Mouse (Mus musculus) heart, postnatal 0 days (tissue): ENCODE measurements around the gene Ehbp1l1. TPM values are rescaled to one million over a fixed set of nuclear protein-coding genes. Genes with fewer than 3 reads are reported as not detected.
A peak's percentile ranks its signal among the peaks of the same experiment; 100 is the strongest.

Source experiments
- ATAC-seq: fragments of 200-750 bp; cut with Nextera tagmentation; 2 replicates; pipeline ENCODE4 v1.8.0; 2017; ENCODE audit warnings: low read depth, moderate number of reproducible peaks, moderate library complexity; ENCODE audit not compliant: insufficient read depth
- DNase-seq: peaks from one replicate; pipeline ENCODE4 v3.0.0-alpha.2; 2016; ENCODE audit warnings: low spot score
- H3K27ac ChIP-seq: fragments of 300-500 bp; sonication (generic); 2 replicates; pipeline ENCODE4 v1.5.1; 2014; ENCODE audit warnings: low read depth, mild to moderate bottlenecking
- H3K27me3 ChIP-seq: fragments of 300-500 bp; sonication (generic); 2 replicates; pipeline ENCODE4 v1.6.1; 2014; ENCODE audit warnings: low read length, mixed read lengths; ENCODE audit not compliant: control insufficient read depth, insufficient read depth
- H3K36me3 ChIP-seq: fragments of 300-500 bp; sonication (generic); replicated peaks from 2 replicates; pipeline ENCODE4 v1.6.1; 2014; ENCODE audit warnings: low read length, mixed read lengths; ENCODE audit not compliant: control insufficient read depth, insufficient read depth
- H3K4me1 ChIP-seq: fragments of 300-500 bp; sonication (generic); 2 replicates; pipeline ENCODE4 v1.6.1; 2014; ENCODE audit warnings: antibody characterized with exemption; ENCODE audit not compliant: control insufficient read depth, insufficient read depth
- H3K4me2 ChIP-seq: fragments of 300-500 bp; sonication (generic); 2 replicates; pipeline ENCODE4 v1.6.1; 2014; ENCODE audit warnings: low read depth, mild to moderate bottlenecking, low read length, moderate library complexity
- H3K4me3 ChIP-seq: fragments of 300-500 bp; sonication (generic); 2 replicates; pipeline ENCODE4 v1.5.1; 2014; ENCODE audit warnings: low read depth, low read length
- H3K9ac ChIP-seq: fragments of 300-500 bp; sonication (generic); replicated peaks from 2 replicates; pipeline ENCODE4 v1.6.1; 2014; ENCODE audit warnings: low read depth, low read length, mixed read lengths
- H3K9me3 ChIP-seq: fragments of 300-500 bp; sonication (generic); replicated peaks from 2 replicates; pipeline ENCODE4 v1.6.1; 2016; ENCODE audit warnings: low read length; ENCODE audit not compliant: control insufficient read depth
- CTCF ChIP-seq: IDR thresholded peaks from 2 replicates; pipeline ENCODE4 v1.5.1; 2016; ENCODE audit warnings: antibody characterized with exemption, control low read depth, low read depth
- EP300 ChIP-seq: IDR thresholded peaks from 2 replicates; pipeline ENCODE4 v1.6.1; 2016; ENCODE audit warnings: antibody characterized with exemption, low read depth
- WGBS: fragments of 180-500 bp; shearing (Covaris S2); extraction: QIAGEN DNeasy Blood & Tissue Kit; methylation state at CpG from one replicate; pipeline ENCODE4 v1.1.7; 2014; 5-methylcytosine and 5-hydroxymethylcytosine counted together
- polyA plus RNA-seq: library from polyadenylated mRNA; unstranded; fragments of >200 nt; fragmentation: Nextera tagmentation; extraction: Ambion mirVana; gene quantifications from 2 replicates; pipeline ENCODE4 v1.2.1, GENCODE M21; 2015
- total RNA-seq: library from RNA; depleted of rRNA; stranded (reverse); fragments of >200 nt; gene quantifications from 2 replicates; pipeline ENCODE4 v1.2.3, GENCODE M21; 2014; ENCODE audit warnings: low replicate concordance

Gene Ehbp1l1
- total and polyA plus RNA-seq, 2 experiments from 2014 or later, result 111 to 113 TPM

DNA sequence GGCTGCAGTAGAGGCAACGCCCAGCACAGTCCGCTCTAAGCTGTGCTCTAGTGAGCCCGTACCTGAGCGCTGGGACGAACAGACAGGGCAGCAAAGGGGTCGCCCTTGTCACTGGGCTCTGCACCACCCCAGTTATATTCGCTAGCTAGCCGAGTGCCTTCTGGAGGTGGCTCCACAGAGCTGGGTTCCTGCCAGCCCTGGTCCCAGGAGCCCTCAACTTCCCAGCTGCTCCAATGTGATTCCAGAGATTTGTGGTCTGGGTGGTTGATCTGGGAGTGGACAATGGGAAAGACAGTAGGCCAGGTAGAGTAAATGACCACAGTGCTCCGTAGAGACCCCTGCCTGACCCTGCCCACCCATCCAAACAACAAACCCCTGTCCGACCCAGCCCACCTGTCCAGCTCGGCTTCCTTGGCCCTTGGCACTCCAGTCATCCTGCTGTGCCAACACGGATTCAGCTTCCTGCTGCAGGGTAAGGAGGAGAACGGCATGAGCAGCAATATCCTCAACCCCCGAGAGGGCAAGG, 32.8 kb upstream of the Ehbp1l1 start:
- Histone ChIP-seq H3K4me1 (no peaks in the 10 kb centered on the region; the same call in 1 of the 2 replicates), H3K9ac (no peak overlapping the region), H3K4me2 (no peak overlapping the region), H3K9me3 (no peaks in the 10 kb centered on the region), H3K4me3 (no peak overlapping the region), H3K27ac (no peak overlapping the region), H3K36me3 (peaks cover 66% of the 10 kb centered on the region), H3K27me3 (peaks cover 16% of the 10 kb centered on the region; the same call in 1 of the 2 replicates)
- no peak for TF ChIP-seq EP300
- TF ChIP-seq CTCF, result no peak
- WGBS, result 88% methylated on average over 14 of the region's 14 CpGs
- ATAC-seq (no peak), DNase-seq (no peak)

DNA sequence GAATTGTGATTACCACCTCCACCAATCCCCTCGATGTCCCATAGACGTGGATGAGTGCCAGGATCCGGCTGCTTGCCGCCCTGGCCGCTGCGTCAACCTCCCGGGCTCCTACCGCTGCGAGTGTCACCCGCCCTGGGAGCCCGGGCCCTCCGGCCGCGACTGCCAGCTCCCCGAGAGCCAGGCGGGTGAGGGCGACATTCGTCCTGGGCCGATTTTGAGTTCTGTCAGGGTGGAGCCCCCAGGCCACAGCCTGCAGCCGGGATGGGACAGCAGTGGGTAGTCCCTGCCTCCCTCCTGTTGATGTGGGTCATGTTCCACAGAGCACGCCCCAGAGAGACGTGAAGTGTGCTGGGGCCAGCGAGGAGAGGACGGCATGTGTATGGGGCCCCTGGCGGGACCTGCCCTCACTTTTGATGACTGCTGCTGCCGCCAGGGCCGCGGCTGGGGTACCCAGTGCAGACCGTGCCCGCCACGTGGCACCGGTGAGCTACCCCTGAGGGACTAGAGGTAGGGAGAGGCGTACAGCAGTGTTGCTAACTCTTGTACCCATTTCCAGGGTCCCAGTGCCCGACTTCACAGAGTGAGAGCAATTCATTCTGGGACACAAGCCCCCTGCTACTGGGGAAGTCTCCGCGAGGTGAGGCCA, 31.0 kb upstream of the Ehbp1l1 start:
- no peaks in the 10 kb centered on the region for H3K9me3 ChIP-seq
- peak; percentile 36 for ATAC-seq

DNA sequence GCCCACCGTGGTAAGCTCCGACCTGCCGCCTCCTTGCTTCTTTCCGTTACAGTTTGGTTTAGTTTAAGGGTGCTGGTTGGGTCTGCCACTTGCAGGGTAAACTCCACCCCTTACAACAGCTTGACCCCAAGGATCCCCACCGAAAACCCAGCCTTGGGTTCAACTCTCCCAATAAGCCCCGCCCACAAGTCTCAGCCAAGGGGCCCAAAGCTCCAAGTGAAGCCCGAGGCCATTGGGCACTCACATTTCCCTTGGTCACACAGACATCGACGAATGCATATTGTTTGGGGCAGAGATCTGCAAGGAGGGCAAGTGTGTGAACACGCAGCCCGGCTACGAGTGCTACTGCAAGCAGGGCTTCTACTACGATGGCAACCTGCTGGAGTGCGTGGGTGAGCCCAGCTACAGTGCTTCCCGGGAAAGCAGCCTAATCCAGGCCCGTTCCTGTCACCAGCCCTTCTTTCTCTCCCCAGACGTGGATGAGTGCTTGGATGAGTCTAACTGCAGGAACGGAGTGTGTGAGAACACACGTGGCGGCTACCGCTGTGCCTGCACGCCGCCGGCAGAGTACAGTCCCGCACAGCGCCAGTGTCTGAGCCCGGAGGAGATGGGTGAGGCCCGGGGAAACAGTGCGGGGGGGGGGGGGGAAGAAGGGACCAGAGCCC, 30.3 kb upstream of the Ehbp1l1 start:
- Histone ChIP-seq H3K9me3 (no peaks in the 10 kb centered on the region), H3K4me1 (no peaks in the 10 kb centered on the region; the same call in 1 of the 2 replicates), H3K4me2 (peak overlapping the region; percentile 48), H3K27ac (no peak overlapping the region), H3K36me3 (peaks cover 44% of the 10 kb centered on the region), H3K9ac (0 out of 2 replicates have a peak overlapping the region, but pooled peaks have one; percentile 5), H3K27me3 (peaks cover 16% of the 10 kb centered on the region; the same call in 1 of the 2 replicates), H3K4me3 (peak overlapping the region; percentile 14; the same call in 1 of the 2 replicates)
- ATAC-seq (peak; percentile 65), DNase-seq (no peak)
- WGBS, result 22% methylated on average over 28 of the region's 29 CpGs
- TF ChIP-seq CTCF (no peak), EP300 (no peak)

More for the DNA sequence above, 31.0 kb upstream of the Ehbp1l1 start:
- H3K27ac ChIP-seq, result no peak overlapping the region
- 0 out of 2 replicates have a peak overlapping the region, but pooled peaks have one; percentile 5 for H3K9ac ChIP-seq
- TF ChIP-seq CTCF (no peak), EP300 (no peak)
- peaks cover 16% of the 10 kb centered on the region; the same call in 1 of the 2 replicates for H3K27me3 ChIP-seq
- H3K4me1 ChIP-seq, result no peaks in the 10 kb centered on the region; the same call in 1 of the 2 replicates
- H3K4me3 ChIP-seq, result peak overlapping the region; percentile 14; the same call in 1 of the 2 replicates
- H3K36me3 ChIP-seq, result peaks cover 50% of the 10 kb centered on the region
- 20% methylated on average over 36 of the region's 36 CpGs for WGBS
- no peak for DNase-seq
- H3K4me2 ChIP-seq, result peak overlapping the region; percentile 48

GRCm38 (mm10) chr19:5751742-5752141, 25.6 kb upstream of the Ehbp1l1 start:
- H3K4me1 ChIP-seq, result no peaks in the 10 kb centered on the region; the same call in 1 of the 2 replicates
- H3K4me2 ChIP-seq, result no peak overlapping the region
- no peak overlapping the region for H3K9ac ChIP-seq
- H3K27ac ChIP-seq, result no peak overlapping the region
- H3K36me3 ChIP-seq, result 0 out of 2 replicates have a peak, but pooled peaks cover 6% of the 10 kb centered on the region
- 0 out of 2 replicates have a peak, but pooled peaks have one; percentile 25 for ATAC-seq
- no peaks in the 10 kb centered on the region for H3K9me3 ChIP-seq
- H3K4me3 ChIP-seq, result no peak overlapping the region
- DNase-seq, result no peak
- WGBS, result 25% methylated on average over 20 of the region's 20 CpGs
- H3K27me3 ChIP-seq, result peaks cover 21% of the 10 kb centered on the region; the same call in 1 of the 2 replicates
- TF ChIP-seq EP300, result no peak
- no peak for TF ChIP-seq CTCF

- Histone ChIP-seq H3K27me3 (peaks cover 17% of the 10 kb centered on the region; the same call in 1 of the 2 replicates), H3K4me3 (no peak overlapping the region), H3K4me2 (no peak overlapping the region), H3K36me3 (0 out of 2 replicates have a peak, but pooled peaks cover 6% of the 10 kb centered on the region), H3K27ac (no peak overlapping the region), H3K9me3 (no peaks in the 10 kb centered on the region), H3K4me1 (no peaks in the 10 kb centered on the region; the same call in 1 of the 2 replicates), H3K9ac (no peak overlapping the region)
- ATAC-seq, result no peak
- TF ChIP-seq EP300, result no peak
- TF ChIP-seq CTCF, result no peak
- WGBS, result 32% methylated on average over 22 of the region's 22 CpGs
- DNase-seq, result no peak
These were observed 24.8 kb upstream of the Ehbp1l1 start for GRCm38 (mm10) chr19:5750951-5751350.
